Mouse (Mus musculus): ENCODE measurements around the gene Tdrd9.
"Not testable (repeated sequence)": the region's sequence is repeated elsewhere in the genome, so short reads cannot be mapped to it uniquely, and the experiment has no call there.

The Tdrd9 gene

GRCm38 (mm10) chr12:112027408-112027807 is 56.0 kb downstream of the Tdrd9 start:
- no peak for DNase-seq

GRCm38 (mm10) chr12:112033409-112033975 is 62.1 kb downstream of the Tdrd9 start:
- DNase-seq, result no peak

- DNase-seq, result not testable (repeated sequence)
Observed at GRCm38 (mm10) chr12:112035341-112036100, 64.2 kb downstream of the Tdrd9 start.

GRCm38 (mm10) chr12:112038441-112038840 is 67.1 kb downstream of the Tdrd9 start:
- DNase-seq, result no peak

- no peak for DNase-seq
Observed at GRCm38 (mm10) chr12:112039169-112039568, 67.8 kb downstream of the Tdrd9 start.

- DNase-seq, result no peak
Observed at GRCm38 (mm10) chr12:112042681-112043080, 71.3 kb downstream of the Tdrd9 start.

- DNase-seq, result peak; percentile 75 to 89
Observed at GRCm38 (mm10) chr12:112077651-112078050, 106.3 kb downstream of the Tdrd9 start.

- DNase-seq, result no peak
Observed at GRCm38 (mm10) chr12:112079911-112080310, 108.6 kb downstream of the Tdrd9 start.

GRCm38 (mm10) chr12:112080911-112081310 is 109.6 kb downstream of the Tdrd9 start:
- no peak for DNase-seq

GRCm38 (mm10) chr12:112082241-112082640 is 110.9 kb downstream of the Tdrd9 start:
- no peak for DNase-seq

GRCm38 (mm10) chr12:112086250-112086649 is 114.9 kb downstream of the Tdrd9 start:
- no peak for DNase-seq

GRCm38 (mm10) chr12:112086726-112087125 is 115.4 kb downstream of the Tdrd9 start:
- DNase-seq, result peak in 1 of 2 experiments; percentile 46

GRCm38 (mm10) chr12:112088609-112089324 is 117.4 kb downstream of the Tdrd9 start:
- DNase-seq, result no peak

GRCm38 (mm10) chr12:112091054-112091453 is 119.7 kb downstream of the Tdrd9 start:
- peak; percentile 71 to 73 for DNase-seq

- no peak for DNase-seq
Observed at GRCm38 (mm10) chr12:112094261-112094880, 123.0 kb downstream of the Tdrd9 start.

- DNase-seq, result peak; percentile 65 to 74
Observed at GRCm38 (mm10) chr12:112096051-112096732, 124.8 kb downstream of the Tdrd9 start.

GRCm38 (mm10) chr12:112096733-112097117 is 125.4 kb downstream of the Tdrd9 start:
- no peak for DNase-seq

- no peak for DNase-seq
Observed at GRCm38 (mm10) chr12:112100106-112100505, 128.7 kb downstream of the Tdrd9 start.

GRCm38 (mm10) chr12:112101045-112101444 is 129.7 kb downstream of the Tdrd9 start:
- peak in 1 of 2 experiments; percentile 38 for DNase-seq

GRCm38 (mm10) chr12:112103179-112103578 is 131.8 kb downstream of the Tdrd9 start:
- no peak for DNase-seq

- DNase-seq, result no peak
Observed at GRCm38 (mm10) chr12:112104890-112105289, 133.5 kb downstream of the Tdrd9 start.

GRCm38 (mm10) chr12:112106541-112106971 is 135.2 kb downstream of the Tdrd9 start, which contains the start of gene Aspg:
Gene Aspg (plus strand): TSS chr12:112106679.
- DNase-seq, result peak; percentile 61 to 86
